Mouse (Mus musculus) R1 (cell line): ENCODE results near the gene Vmn2r50.
"Not testable (repeated sequence)": the region's sequence is repeated elsewhere in the genome, so short reads cannot be mapped to it uniquely, and the experiment has no call there.

Source experiments
- DNase-seq: peaks from one replicate; pipeline ENCODE4 v3.0.0-alpha.2; 2018; ENCODE audit warnings: low read depth, low spot score

Gene Vmn2r50

DNA sequence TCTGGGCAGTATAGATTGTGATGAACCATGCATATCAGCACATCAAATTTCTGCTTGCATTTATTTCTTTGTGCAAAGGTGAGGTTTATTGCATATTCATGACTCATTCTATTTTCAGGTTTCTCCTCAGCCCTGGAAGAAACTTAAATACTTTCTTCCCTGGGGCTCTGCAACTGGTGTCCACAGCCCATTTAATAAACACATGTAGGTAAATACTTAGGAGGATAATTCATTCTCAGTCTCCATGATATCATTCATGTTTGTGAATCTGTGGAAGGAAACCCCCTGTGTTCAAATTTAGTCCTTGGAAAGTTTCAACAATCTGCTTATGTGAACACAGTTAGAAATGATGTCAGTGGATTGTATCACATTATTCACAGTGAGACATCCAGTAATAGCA, at the start of gene Vmn2r50:
Gene Vmn2r50, minus strand, starts transcription at position 101 of the 400 bp plus-strand sequence.
- not testable (repeated sequence) for DNase-seq

DNA sequence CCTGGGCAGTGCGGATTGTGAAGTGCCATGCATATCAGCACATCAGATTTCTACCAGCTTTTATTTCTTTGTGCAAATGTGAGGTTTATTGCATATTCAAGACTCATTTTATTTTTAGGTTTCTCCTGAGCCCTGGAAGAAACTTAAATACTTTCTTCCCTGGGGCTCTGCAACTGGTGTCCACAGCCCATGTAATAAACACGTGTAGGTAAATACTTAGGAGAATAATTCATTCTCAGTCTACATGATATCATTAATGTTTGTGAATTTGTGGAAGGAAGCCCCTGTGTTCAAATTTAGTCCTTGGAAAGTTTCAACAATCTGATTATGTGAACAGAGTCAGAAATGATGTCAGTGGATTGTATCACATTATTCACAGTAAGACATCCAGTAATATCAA, 60.9 kb downstream of the Vmn2r50 start, which contains the start of gene Vmn2r49:
Gene Vmn2r49, minus strand, starts transcription at position 101 of the 400 bp plus-strand sequence.
- not testable (repeated sequence) for DNase-seq
